Mouse (Mus musculus): Measurements from ENCODE around the gene Msi2. TPM values are rescaled to one million over a fixed set of nuclear protein-coding genes. Genes with fewer than 3 reads are reported as not detected.

Msi2 gene
- total RNA-seq, 2 experiments from 2014 or later: 75.5 to 87.5 TPM

DNA sequence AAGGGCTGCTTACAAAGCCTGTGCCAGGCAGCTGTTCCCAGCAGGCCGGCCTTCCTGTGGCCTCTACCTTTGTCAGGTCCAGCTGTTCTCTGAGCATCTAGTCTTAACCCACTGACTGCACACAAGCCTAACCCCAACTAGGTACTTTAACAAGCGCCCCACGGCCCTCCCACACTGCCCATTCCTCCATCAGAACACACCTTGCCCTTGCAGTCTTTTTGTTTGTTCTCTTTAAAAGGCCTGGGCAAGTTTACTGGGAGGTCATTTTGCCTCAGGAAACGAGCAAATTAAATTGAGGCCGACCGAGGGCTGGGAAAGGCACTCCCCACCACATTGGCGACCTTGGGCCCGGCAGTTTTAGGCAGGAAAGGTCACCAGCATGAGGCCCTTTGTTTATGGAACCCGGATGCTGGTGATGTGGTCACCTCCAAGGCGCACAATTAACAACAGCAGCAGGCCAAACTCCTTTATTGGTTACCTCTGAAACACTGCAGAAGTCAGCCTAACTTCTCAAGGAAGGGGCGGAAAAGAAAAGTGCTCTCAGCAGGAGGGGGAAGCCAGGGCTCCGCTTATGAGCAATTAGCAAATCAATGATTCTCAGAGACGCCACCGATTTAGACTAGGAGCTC lies 28.4 kb downstream of the Msi2 start:
- DNase-seq (ENCODE audit: extremely low spot score in 1 of 2, low spot score in 2 of 2): no peak
- intact Hi-C loops (cut with DNase I): no loop called here

DNA sequence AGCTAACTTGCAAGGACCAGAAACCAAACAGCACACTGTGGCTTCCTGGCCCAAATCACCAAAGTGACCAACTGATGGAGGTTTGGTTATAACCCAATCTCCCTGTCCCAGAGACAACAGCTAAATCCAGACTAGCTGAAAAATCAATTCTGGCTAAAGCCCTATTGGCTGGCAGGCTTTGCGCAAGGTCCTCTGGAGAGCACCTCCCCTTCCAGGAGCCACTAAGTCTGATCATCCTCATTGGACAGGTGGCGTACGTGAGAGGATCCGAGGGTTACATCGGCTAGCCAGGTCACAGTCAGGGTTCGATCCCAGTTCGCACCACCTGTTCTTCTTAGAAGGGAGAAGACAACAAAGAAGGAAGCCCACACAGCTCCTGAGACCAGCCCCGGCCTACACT lies 29.7 kb downstream of the Msi2 start:
- no peak for DNase-seq (ENCODE audit: extremely low spot score in 1 of 2, low spot score in 2 of 2)
- intact Hi-C loops (cut with DNase I): no loop called here

DNA sequence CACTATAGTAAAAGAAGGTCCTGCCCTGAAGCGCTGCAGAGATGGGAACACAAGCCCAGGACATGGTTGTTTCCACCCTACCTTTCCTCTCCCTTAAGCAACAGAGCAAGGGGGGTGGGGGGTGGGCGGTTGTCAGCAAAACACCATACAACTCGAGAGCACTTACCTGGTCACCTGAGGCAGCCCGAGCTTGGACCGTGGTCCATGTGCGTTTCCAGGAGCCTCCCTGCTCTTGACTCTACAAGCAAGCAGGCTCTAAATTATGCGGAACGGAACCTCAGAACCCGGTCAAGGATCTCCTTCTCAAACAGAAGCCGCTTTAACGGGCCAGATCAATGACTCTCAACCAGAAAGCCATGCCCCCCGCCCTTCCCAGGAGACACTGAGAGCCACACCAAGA lies 30.6 kb downstream of the Msi2 start:
- intact Hi-C loops (cut with DNase I): no loop called here
- DNase-seq (ENCODE audit: extremely low spot score in 1 of 2, low spot score in 2 of 2): no peak

DNA sequence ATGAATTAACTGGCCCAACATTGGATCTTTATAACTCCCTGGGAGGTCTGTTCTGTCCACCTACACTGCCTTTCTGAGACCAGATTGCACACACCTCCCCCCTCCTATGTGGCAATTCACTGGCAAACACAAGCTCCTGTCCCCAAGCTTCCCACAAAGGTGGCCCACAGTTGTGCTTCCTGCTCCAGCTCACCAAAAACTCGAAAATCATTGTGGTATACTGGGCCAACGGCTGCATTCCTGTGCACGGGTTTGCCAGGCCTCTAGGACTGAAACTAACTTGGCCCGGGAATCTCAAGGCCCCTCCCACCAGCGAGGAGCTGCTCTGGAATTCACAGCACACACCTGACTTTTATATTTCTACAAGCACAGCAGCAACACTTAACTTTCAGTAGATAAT lies 31.3 kb downstream of the Msi2 start:
- no peak for DNase-seq (ENCODE audit: extremely low spot score in 1 of 2, low spot score in 2 of 2)
- intact Hi-C loops (cut with DNase I): no loop called here

GRCm38 (mm10) chr11:88686061-88686460 lies 32.3 kb downstream of the Msi2 start:
- no peak for DNase-seq (ENCODE audit: extremely low spot score in 1 of 2, low spot score in 2 of 2)
- intact Hi-C loops (cut with DNase I): no loop called here

DNA sequence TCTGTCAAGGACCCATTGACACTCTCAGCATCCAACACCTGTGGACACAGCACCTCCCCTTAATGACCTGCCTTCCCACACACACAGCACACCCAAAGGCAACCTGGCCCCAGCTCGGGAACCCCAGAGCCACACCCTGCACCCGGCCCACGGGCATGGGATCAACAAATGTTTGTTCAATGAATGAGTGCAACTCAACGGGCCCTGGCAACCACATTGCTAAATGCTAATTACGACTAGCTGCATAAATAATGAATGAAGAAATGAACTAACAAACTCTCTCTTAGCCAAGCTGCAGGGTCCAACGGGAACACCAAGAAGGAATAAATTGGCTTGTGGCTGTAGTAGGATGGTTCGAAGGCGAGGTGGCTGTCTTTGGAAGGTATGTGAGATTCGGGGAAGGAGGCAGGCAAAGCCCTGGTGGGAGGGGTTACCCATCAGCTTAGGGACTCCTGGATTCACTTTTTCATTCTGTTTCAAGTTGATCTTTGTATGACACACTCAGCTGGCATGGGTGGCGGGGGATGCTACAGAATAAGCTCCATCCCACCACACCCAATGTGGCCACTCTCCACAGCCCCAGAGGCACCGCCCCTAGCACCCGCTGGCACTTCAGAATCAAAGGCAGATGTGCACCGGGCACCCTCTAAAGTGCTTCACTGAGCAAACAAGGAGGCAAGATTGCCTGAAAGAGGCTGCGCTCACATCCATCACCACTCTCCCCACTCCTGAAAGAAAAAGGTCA lies 35.1 kb downstream of the Msi2 start:
- intact Hi-C loops (cut with DNase I): no loop called here
- peak in 1 of 2 experiments; percentile 37 for DNase-seq (ENCODE audit: extremely low spot score in 1 of 2, low spot score in 2 of 2)

DNA sequence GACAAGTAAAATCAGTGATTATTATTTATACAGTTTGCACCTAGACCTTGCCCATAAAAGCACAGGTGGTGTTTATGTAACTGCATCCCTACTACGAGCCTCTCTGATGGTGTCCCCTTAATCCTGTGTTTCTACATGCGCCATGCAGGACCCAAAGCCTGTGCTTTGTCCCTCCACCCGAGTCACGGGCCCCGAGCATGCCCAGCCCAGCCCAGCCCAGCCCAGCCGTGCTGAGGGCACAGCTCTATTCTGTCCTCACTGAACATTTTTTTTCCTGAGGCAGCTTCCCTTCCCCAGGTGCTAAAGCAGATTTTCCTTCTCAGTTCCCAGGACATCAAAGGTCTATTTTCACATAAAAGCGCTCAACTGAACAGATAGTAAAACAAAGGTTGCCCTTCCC lies 41.0 kb downstream of the Msi2 start:
- DNase-seq (ENCODE audit: extremely low spot score in 1 of 2, low spot score in 2 of 2): no peak
- intact Hi-C loops (cut with DNase I): no loop called here

- intact Hi-C loops (cut with DNase I): no loop called here
Observed at GRCm38 (mm10) chr11:88676597-88676996, 41.7 kb downstream of the Msi2 start.

GRCm38 (mm10) chr11:88675526-88676353 lies 42.6 kb downstream of the Msi2 start:
- intact Hi-C loops (cut with DNase I): no loop called here
- DNase-seq (ENCODE audit: extremely low spot score in 1 of 2, low spot score in 2 of 2): no peak

More at GRCm38 (mm10) chr11:88676597-88676996, 41.7 kb downstream of the Msi2 start:
- no peak for DNase-seq (ENCODE audit: extremely low spot score in 1 of 2, low spot score in 2 of 2)

GRCm38 (mm10) chr11:88674075-88674474 lies 44.2 kb downstream of the Msi2 start:
- no peak for DNase-seq (ENCODE audit: extremely low spot score in 1 of 2, low spot score in 2 of 2)
- intact Hi-C loops (cut with DNase I): no loop called here

- intact Hi-C loops (cut with DNase I): no loop called here
- no peak for DNase-seq (ENCODE audit: extremely low spot score in 1 of 2, low spot score in 2 of 2)
Observed at GRCm38 (mm10) chr11:88670925-88671324, 47.4 kb downstream of the Msi2 start.

- DNase-seq (ENCODE audit: extremely low spot score in 1 of 2, low spot score in 2 of 2): no peak
- intact Hi-C loops (cut with DNase I): no loop called here
Observed at GRCm38 (mm10) chr11:88669106-88669505, 49.2 kb downstream of the Msi2 start.

DNA sequence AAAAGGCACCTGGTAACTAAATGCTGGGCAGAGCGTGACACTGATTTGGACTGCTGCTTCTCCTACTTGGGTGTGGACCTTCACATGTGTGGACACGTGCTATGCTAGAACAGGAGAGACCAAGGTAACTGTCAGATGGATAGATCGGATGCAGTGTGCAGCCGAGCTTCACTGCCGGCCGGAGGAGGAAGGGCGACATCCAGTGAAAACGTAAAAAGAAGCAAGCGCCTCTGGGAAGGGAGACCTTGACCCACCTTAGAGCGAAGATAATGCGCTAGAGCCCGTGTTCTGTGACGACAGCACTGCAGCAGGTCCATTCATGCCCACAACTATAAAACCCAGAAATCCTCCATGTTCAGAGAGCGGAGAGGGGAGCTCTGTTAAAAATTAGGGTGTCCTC lies 50.0 kb downstream of the Msi2 start:
- intact Hi-C loops (cut with DNase I): no loop called here

DNA sequence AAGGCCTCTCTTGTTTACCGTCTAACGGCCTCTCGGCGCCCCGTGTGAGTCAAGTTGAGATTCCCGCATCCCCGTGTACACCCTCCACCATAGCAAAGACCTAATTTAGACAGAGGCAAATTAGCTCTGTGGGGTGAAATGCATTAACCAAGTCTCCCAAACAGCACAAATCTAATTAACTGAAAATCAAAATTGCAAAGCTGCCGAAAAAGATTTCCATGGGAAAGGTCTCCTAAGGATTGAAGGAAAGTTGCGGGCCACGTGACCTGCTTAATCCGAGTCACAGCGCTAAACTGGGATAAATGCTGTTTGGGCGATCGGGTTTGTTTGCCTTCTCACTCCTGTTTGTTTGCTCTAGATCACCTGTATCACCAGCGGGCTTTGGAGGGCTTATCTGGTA lies 52.5 kb downstream of the Msi2 start:
- intact Hi-C loops (cut with DNase I): no loop called here
- no peak for DNase-seq (ENCODE audit: extremely low spot score in 1 of 2, low spot score in 2 of 2)

More for the DNA sequence above, 50.0 kb downstream of the Msi2 start:
- no peak for DNase-seq (ENCODE audit: extremely low spot score in 1 of 2, low spot score in 2 of 2)

DNA sequence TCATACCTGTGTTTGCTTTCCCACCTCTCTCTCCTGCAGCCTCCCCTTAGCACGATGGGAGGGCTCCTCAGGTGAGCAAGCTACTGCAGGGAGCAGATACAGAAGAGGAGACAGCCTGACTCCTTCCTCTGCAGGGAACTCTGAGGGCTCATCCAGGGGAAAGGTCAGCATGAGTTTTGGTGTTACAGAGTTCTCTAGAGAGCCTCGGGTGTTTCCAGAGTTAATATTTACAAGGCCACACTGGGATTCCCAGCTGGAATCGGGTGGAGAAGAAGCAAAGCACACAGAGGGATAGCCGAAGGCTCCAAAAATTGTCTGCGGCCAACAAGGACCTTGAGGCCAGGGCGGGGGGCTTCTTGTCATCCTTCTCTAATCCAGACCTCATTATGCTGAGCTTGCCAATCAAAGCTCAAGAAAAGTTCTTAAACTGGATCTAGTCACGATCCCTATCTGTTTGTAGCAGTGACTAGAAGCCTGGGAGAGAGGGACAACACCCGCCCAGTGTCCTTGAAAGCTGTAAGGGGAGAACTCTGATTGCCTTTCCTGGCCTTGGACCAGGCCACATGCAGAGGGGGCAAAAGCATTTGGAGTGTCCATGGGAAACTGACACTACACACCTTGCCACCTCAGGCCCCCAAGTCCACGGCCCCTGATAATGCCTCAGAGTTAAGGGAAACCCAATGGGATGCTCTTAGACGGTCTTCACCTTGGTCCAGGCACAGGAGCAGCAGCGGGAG lies 56.7 kb downstream of the Msi2 start:
- intact Hi-C loops (cut with DNase I): no loop called here
- DNase-seq (ENCODE audit: extremely low spot score in 1 of 2, low spot score in 2 of 2): no peak

GRCm38 (mm10) chr11:88660404-88660803 lies 57.9 kb downstream of the Msi2 start:
- intact Hi-C loops (cut with DNase I): no loop called here
- peak in 1 of 2 experiments; percentile 38 for DNase-seq (ENCODE audit: extremely low spot score in 1 of 2, low spot score in 2 of 2)

GRCm38 (mm10) chr11:88658926-88659325 lies 59.4 kb downstream of the Msi2 start:
- intact Hi-C loops (cut with DNase I): no loop called here

GRCm38 (mm10) chr11:88655786-88656185 lies 62.5 kb downstream of the Msi2 start:
- DNase-seq (ENCODE audit: extremely low spot score in 1 of 2, low spot score in 2 of 2): no peak
- intact Hi-C loops (cut with DNase I): no loop called here

More at GRCm38 (mm10) chr11:88658926-88659325, 59.4 kb downstream of the Msi2 start:
- DNase-seq (ENCODE audit: extremely low spot score in 1 of 2, low spot score in 2 of 2): no peak

DNA sequence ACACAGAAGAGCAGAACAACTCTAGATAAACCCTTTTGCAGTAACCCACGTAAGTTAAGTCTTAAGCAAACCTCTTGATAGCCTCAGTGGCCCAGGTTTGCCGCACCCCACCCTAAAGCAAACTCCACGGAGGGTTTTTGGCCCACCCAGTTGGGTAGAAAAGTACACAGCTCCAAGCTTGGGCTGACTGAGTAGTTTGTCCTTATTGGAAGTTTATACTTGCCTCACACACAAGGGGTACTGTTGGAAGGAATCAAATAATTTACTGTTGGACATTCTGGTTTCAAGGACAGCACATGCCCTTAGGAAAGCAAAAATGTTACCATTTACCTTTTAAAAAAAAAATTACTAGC lies 63.1 kb downstream of the Msi2 start:
- intact Hi-C loops (cut with DNase I): no loop called here
- no peak for DNase-seq (ENCODE audit: extremely low spot score in 1 of 2, low spot score in 2 of 2)
